Mouse (Mus musculus) fat pad, adult 2 months (tissue): Measurements from ENCODE around the gene Mrnip.
"Not testable (repeated sequence)": the region's sequence is repeated elsewhere in the genome, so short reads cannot be mapped to it uniquely, and the experiment has no call there.

Experiments used
- DNase-seq: peaks from one replicate; pipeline ENCODE4 v3.0.0-alpha.2; 2011; ENCODE audit warnings: low read depth, low spot score; ENCODE audit errors: extremely low read depth

Mrnip gene

GRCm38 (mm10) chr11:50174111-50174729 lies at the start of gene Mrnip:
Mrnip (plus strand) TSS chr11:50174444.
- not testable (repeated sequence) for DNase-seq

GRCm38 (mm10) chr11:50127781-50128180 lies 46.5 kb upstream of the Mrnip start:
- DNase-seq = no peak

- no peak for DNase-seq
These were observed 43.2 kb upstream of the Mrnip start, which contains the start of gene Tbc1d9b for GRCm38 (mm10) chr11:50130811-50131766. Tbc1d9b (plus strand) TSS chr11:50131396.

- no peak for DNase-seq
These were observed 42.4 kb upstream of the Mrnip start for GRCm38 (mm10) chr11:50131801-50132201.

DNA sequence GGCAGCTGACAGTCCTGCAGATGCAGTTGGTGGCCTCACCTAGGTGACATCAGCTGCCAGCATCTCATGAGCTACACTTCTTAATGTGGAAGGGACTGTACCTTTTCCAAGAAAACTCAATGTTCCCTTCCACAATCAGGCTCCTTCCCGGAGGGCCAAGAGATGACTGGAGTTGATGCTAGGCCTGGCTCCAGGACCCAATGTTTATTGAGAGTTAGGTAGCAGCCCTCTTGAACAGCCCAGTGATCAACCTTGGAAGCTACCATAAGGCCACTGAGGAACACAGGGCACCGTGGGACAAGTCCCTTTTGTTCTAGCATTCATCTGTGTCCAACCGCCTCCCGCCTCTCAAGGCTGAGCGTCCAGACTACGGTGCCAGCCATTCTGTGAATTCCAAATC lies 42.0 kb upstream of the Mrnip start:
- DNase-seq = no peak

DNA sequence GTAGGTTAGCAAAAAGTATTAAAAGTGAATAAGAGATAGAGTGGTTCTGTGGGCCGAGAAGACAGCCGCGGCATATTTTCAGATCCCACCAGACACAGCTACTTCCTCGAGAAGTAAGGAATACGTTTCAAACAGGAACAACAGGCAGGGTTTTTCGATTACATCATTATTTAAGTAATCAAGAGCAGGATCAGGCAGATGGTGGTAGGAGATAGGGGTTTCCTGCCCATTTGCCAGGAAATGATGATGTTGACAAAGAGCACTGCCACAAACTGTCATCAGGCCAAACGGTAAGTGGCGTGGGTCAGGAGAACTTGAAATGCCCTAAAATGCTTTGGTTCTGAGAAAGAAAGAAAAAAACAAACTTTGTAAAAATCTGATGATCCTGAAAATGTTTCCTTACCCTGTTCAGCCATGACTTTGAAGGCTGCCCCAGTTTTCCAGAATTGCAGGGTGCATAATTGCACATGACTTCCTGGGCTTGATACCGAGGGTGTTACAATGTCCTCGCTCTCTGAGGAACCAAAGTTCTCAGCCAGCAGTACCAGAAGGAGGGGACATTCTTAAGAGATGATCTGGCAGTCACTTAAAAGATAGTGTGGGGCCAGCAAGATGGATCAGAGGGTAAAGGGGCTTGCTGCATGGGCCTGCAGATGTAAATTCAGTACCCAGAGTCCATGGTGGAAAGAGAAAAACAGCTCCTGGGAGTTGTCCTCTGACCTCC lies 39.9 kb upstream of the Mrnip start:
- no peak for DNase-seq

DNA sequence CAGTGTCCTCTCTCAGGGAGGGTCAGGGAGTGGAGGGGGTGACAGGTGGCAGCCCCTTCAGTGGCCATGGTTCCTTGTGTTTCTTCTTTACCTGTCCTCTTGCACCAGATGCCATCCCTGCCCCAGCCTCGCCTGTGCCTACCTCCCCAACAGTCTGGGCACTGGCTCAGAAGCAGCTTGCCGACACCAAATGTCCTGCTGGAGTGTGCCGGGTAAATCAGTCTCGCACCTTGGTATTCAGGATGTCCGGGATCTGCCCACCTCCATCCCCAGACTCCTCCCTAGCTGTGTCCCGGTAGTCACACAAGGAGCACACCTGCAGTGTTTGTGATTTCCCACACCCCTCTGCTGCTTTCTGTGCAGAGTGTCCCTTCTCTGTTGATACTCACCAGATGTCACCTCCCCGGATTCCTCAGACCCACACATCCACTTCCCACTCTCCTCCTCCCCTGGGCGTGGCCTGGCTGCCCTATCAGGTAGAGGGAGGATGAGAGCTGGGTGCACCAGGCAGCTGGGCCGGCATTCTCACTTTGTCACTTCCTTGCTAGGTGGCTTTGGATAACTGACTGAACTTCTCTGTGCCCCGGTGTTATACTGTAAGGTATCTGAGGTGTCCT lies 35.9 kb upstream of the Mrnip start:
- DNase-seq = no peak

- no peak for DNase-seq
These were observed 34.7 kb upstream of the Mrnip start for GRCm38 (mm10) chr11:50139571-50139970.

- DNase-seq = no peak
These were observed 28.7 kb upstream of the Mrnip start for GRCm38 (mm10) chr11:50145529-50145928.

GRCm38 (mm10) chr11:50146121-50146520 lies 28.1 kb upstream of the Mrnip start:
- no peak for DNase-seq

DNA sequence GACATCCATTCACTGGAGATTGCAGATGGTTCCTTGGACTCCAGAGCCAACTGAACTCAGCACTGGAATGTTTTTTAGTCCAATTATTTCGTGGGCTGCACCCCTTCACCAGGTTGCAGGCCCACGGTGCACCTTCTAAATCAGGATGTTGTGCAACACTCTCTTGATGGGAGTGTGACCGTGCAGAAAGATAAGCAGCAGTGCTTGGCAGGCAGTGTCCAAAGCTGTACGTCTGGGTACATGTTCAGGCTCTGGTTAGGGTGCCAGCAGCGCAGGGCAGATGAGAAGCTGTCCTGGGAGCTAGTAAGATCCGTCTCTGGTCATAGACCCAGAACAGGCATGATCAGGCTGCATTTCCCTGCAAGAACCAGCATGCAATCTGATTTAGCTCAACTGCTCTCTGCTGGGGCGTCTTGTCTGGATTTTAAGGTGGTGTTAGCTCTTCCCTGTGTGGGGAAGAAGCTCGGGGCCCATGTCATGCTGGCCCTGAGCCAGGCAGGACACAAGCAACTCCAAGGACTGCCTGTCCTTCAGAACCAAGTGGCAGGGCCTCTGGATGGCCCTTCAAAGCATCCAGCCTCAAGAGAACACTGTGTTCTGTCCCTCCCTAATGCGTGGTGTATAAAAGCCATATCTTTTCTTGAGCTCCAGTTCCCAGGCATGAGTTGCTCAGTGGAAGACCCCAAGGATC lies 26.8 kb upstream of the Mrnip start:
- no peak for DNase-seq

GRCm38 (mm10) chr11:50147958-50148476 lies 26.2 kb upstream of the Mrnip start:
- DNase-seq = no peak

DNA sequence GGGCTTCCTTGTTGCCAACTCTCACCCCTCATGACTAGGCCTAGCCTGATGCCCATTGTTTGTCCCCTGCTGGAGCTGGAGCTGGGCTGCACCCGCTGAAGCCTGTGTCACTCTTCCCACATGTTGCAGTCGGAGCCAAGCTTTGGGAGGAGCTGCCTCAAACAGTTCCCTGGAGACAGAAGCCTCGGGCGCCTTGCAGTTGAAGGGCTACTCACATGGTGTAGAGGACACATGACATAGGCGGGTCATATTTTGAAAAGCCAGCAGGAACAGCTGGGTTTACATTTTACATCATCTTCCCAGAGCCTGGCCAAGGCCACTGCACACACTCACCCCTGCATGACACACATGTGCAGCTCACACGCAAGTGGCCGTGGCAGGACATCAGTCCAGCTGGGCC lies 25.0 kb upstream of the Mrnip start:
- no peak for DNase-seq

DNA sequence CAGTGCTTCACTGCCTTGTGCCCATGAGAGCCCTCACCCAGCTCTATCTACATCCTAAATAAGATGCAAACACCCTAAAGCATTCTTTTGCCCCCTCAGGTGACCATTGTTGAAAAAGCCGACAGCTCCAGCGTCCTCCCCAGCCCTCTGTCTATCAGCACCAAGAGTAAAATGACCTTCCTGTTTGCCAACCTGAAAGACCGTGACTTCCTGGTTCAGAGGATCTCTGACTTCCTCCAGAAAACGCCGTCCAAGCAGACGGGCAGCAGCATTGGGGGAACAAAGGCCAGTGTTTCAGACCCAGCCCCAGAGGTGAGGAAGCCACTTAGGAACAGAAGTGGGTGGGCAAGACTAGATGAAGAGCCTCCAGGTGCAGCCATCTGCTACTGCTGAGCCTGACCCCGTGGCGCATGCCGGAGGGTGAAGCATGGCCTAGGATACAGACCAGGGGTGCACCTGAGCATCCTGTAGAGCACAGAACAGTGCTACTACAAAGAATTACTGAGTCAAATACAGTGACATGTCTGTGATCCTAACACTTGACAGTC lies 24.6 kb upstream of the Mrnip start:
- no peak for DNase-seq

- DNase-seq = no peak
These were observed 22.9 kb upstream of the Mrnip start for GRCm38 (mm10) chr11:50151374-50151773.

- no peak for DNase-seq
These were observed 20.1 kb upstream of the Mrnip start for GRCm38 (mm10) chr11:50154166-50154565.

GRCm38 (mm10) chr11:50154777-50155520 lies 19.3 kb upstream of the Mrnip start:
- no peak for DNase-seq

DNA sequence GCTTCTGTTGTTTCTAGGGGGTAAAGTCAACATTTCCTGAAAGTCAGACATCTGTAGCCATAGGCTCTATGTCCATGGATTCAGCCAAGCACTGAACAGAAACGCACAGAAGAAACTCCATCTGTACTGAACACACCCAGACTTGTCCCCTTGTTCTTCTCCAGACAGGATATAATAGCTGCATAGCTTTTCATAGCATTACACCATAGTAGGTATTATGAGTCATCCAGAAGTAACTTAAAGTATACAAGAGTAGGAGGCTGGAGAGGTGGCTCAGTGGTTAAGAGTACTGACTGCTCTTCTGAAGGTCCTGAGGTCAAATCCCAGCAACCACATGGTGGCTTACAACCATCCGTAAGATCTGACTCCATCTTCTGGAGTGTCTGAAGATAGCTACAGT lies 18.5 kb upstream of the Mrnip start:
- DNase-seq = no peak

GRCm38 (mm10) chr11:50156725-50157258 lies 17.5 kb upstream of the Mrnip start:
- no peak for DNase-seq
